Mouse (Mus musculus) hindbrain, embryonic 10.5 days (tissue): Measurements from ENCODE around the gene Zkscan16. TPM values are rescaled to one million over a fixed set of nuclear protein-coding genes. Genes with fewer than 3 reads are reported as not detected.
A peak's percentile ranks its signal among the peaks of the same experiment; 100 is the strongest.

ENCODE experiments used
- DNase-seq: peaks from one replicate; pipeline ENCODE4 v3.0.0-alpha.2; 2017; ENCODE audit warnings: low spot score
- H3K27ac ChIP-seq: fragments of 300-500 bp; sonication (generic); 2 replicates; pipeline ENCODE4 v1.5.1; 2016; ENCODE audit warnings: mild to moderate bottlenecking, moderate library complexity
- H3K27me3 ChIP-seq: fragments of 300-500 bp; sonication (generic); 2 replicates; pipeline ENCODE4 v1.6.1; 2016; ENCODE audit warnings: mild to moderate bottlenecking; ENCODE audit not compliant: poor library complexity, insufficient read depth, severe bottlenecking
- H3K36me3 ChIP-seq: fragments of 300-500 bp; sonication (generic); 2 replicates; pipeline ENCODE4 v1.6.1; 2016; ENCODE audit warnings: mild to moderate bottlenecking, moderate library complexity
- H3K4me1 ChIP-seq: fragments of 300-500 bp; sonication (generic); replicated peaks from 2 replicates; pipeline ENCODE4 v1.6.1; 2016; ENCODE audit warnings: mild to moderate bottlenecking
- H3K4me3 ChIP-seq: fragments of 300-500 bp; sonication (generic); 2 replicates; pipeline ENCODE4 v1.5.1; 2016; ENCODE audit warnings: mild to moderate bottlenecking, moderate library complexity
- H3K9me3 ChIP-seq: fragments of 300-500 bp; sonication (generic); 2 replicates; pipeline ENCODE4 v1.6.1; 2016; ENCODE audit warnings: mild to moderate bottlenecking, moderate library complexity
- WGBS: fragments of 180-500 bp; shearing (Covaris S2); methylation state at CpG from one replicate; pipeline ENCODE4 v1.1.7; 2016; 5-methylcytosine and 5-hydroxymethylcytosine counted together
- polyA plus RNA-seq: library from polyadenylated mRNA; unstranded; fragments of >200 nt; fragmentation: Nextera tagmentation; extraction: Ambion mirVana; gene quantifications from 2 replicates; pipeline ENCODE4 v1.2.1, GENCODE M21; 2016

Gene Zkscan16
- 0.55 and 1.0 TPM in 2 replicates for polyA plus RNA-seq

- H3K4me3 ChIP-seq: peak within 1 kb of the TSS; percentile 80
- H3K4me1 ChIP-seq: peaks cover 18% of the 10 kb centered on the region
- no peaks in the 10 kb centered on the region for H3K9me3 ChIP-seq
- peaks cover 15% of the 10 kb centered on the region for H3K27me3 ChIP-seq
- 1% methylated on average over 50 of the region's 50 CpGs for WGBS
- no peaks in the 10 kb centered on the region for H3K36me3 ChIP-seq
- H3K27ac ChIP-seq: peak within 1 kb of the TSS; percentile 86
- peak; percentile 93 for DNase-seq
Observed at GRCm38 (mm10) chr4:58943420-58944205, at the start of gene Zkscan16. TSS of gene Zkscan16 (plus strand) at chr4:58943628.

- no peaks in the 10 kb centered on the region for H3K27me3 ChIP-seq
- H3K9me3 ChIP-seq: no peaks in the 10 kb centered on the region
- H3K36me3 ChIP-seq: no peaks in the 10 kb centered on the region
- WGBS: 90% methylated on average over 7 of the region's 7 CpGs
- no peak for DNase-seq
- no peak overlapping the region for H3K4me3 ChIP-seq
- H3K27ac ChIP-seq: no peak overlapping the region
- no peaks in the 10 kb centered on the region for H3K4me1 ChIP-seq
Observed at GRCm38 (mm10) chr4:58894399-58894798, 49.0 kb upstream of the Zkscan16 start.

GRCm38 (mm10) chr4:58897436-58897835 lies 46.0 kb upstream of the Zkscan16 start:
- H3K4me1 ChIP-seq: no peaks in the 10 kb centered on the region
- no peak overlapping the region for H3K27ac ChIP-seq
- no peak for DNase-seq
- H3K27me3 ChIP-seq: no peaks in the 10 kb centered on the region
- no peaks in the 10 kb centered on the region for H3K36me3 ChIP-seq
- H3K9me3 ChIP-seq: no peaks in the 10 kb centered on the region
- 73% methylated on average over 4 of the region's 4 CpGs for WGBS
- H3K4me3 ChIP-seq: no peak overlapping the region

GRCm38 (mm10) chr4:58898318-58898717 lies 45.1 kb upstream of the Zkscan16 start:
- Histone ChIP-seq H3K4me1 (no peaks in the 10 kb centered on the region), H3K4me3 (no peak overlapping the region), H3K27ac (no peak overlapping the region), H3K27me3 (no peaks in the 10 kb centered on the region), H3K36me3 (no peaks in the 10 kb centered on the region), H3K9me3 (no peaks in the 10 kb centered on the region)
- no peak for DNase-seq

- DNase-seq: no peak
- Histone ChIP-seq H3K4me3 (no peak overlapping the region), H3K27me3 (no peaks in the 10 kb centered on the region), H3K4me1 (peaks cover 12% of the 10 kb centered on the region), H3K36me3 (no peaks in the 10 kb centered on the region), H3K9me3 (no peaks in the 10 kb centered on the region), H3K27ac (no peak overlapping the region)
- WGBS: 97% methylated on average over 1 of the region's 1 CpGs
Observed at GRCm38 (mm10) chr4:58907453-58907852, 36.0 kb upstream of the Zkscan16 start.

GRCm38 (mm10) chr4:58910175-58911068 lies 33.0 kb upstream of the Zkscan16 start:
- no peak for DNase-seq
- Histone ChIP-seq H3K27ac (no peak overlapping the region; the same call in 1 of the 2 replicates), H3K27me3 (no peaks in the 10 kb centered on the region)

GRCm38 (mm10) chr4:58911069-58911830 lies 32.2 kb upstream of the Zkscan16 start:
- peak; percentile 75 for DNase-seq
- H3K27ac ChIP-seq: peak overlapping the region; percentile 99
- H3K4me3 ChIP-seq: peak overlapping the region; percentile 89
- under 1% methylated on average over 56 of the region's 56 CpGs for WGBS
- H3K36me3 ChIP-seq: no peaks in the 10 kb centered on the region
- H3K9me3 ChIP-seq: no peaks in the 10 kb centered on the region
- H3K4me1 ChIP-seq: peaks cover 20% of the 10 kb centered on the region
- H3K27me3 ChIP-seq: no peaks in the 10 kb centered on the region

More at GRCm38 (mm10) chr4:58910175-58911068, 33.0 kb upstream of the Zkscan16 start:
- no peaks in the 10 kb centered on the region for H3K36me3 ChIP-seq
- H3K4me1 ChIP-seq: peaks cover 20% of the 10 kb centered on the region
- H3K4me3 ChIP-seq: peak overlapping the region; percentile 89
- WGBS: 36% methylated on average over 16 of the region's 16 CpGs
- no peaks in the 10 kb centered on the region for H3K9me3 ChIP-seq

- peak overlapping the region; percentile 99 for H3K27ac ChIP-seq
- under 1% methylated on average over 126 of the region's 126 CpGs for WGBS
- H3K27me3 ChIP-seq: no peaks in the 10 kb centered on the region
- DNase-seq: no peak
- H3K9me3 ChIP-seq: no peaks in the 10 kb centered on the region
- H3K4me1 ChIP-seq: peaks cover 20% of the 10 kb centered on the region
- H3K4me3 ChIP-seq: peak overlapping the region; percentile 89
- no peaks in the 10 kb centered on the region for H3K36me3 ChIP-seq
Observed at GRCm38 (mm10) chr4:58911831-58912628, 31.4 kb upstream of the Zkscan16 start.

GRCm38 (mm10) chr4:58912629-58913335 lies 30.6 kb upstream of the Zkscan16 start, which contains the start of gene Ecpas:
TSS of gene Ecpas (minus strand) at chr4:58912749.
- 4% methylated on average over 43 of the region's 43 CpGs for WGBS
- Histone ChIP-seq H3K36me3 (no peaks in the 10 kb centered on the region), H3K27ac (peak within 1 kb of the TSS; percentile 99), H3K9me3 (no peaks in the 10 kb centered on the region), H3K4me3 (peak within 1 kb of the TSS; percentile 89), H3K4me1 (peaks cover 20% of the 10 kb centered on the region), H3K27me3 (no peaks in the 10 kb centered on the region)
- peak; percentile 86 for DNase-seq

- Histone ChIP-seq H3K4me3 (peak overlapping the region; percentile 89; the same call in 1 of the 2 replicates), H3K27me3 (no peaks in the 10 kb centered on the region), H3K4me1 (peaks cover 20% of the 10 kb centered on the region), H3K27ac (no peak overlapping the region), H3K9me3 (no peaks in the 10 kb centered on the region), H3K36me3 (no peaks in the 10 kb centered on the region)
- WGBS: 41% methylated on average over 3 of the region's 3 CpGs
- no peak for DNase-seq
Observed at GRCm38 (mm10) chr4:58913336-58914026, 29.9 kb upstream of the Zkscan16 start.
